Mouse (Mus musculus) adrenal gland, adult 18-20 months (tissue): ENCODE measurements at regions not wholly inside any gene's neighbourhood (a gene's known extent, or its start where the extent isn't known, plus 50 kb on each side); places are given as distances from the start of the nearest gene placed in this dataset.

Experiments
- DNase-seq, 2 experiments: peaks; one replicate each; pipeline ENCODE4 v3.0.0; 2021 to 2022; ENCODE audit warnings: low spot score in 2 of 2

DNA sequence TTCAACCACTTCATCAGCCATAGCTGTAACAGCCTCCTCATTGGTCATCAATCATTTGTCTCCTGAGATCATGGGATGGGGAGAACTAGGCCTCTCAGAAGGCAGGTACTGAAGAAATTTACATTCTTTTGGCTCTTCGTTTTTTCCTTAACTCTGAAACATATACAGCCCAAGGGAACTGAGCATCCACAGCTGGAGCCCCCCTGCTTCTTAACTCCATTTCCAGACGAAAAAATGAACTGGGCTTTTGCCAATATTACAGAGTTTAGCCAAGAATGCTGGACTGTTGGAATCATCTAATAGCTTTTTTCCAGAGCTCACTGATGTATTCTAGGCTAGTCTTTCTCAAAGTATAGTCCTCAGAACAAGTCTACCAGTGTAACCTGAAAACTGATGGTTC lies 57.3 kb upstream of the Tmem164 start:
- DNase-seq: no peak
